Mouse (Mus musculus): ENCODE data around the gene St8sia1. TPM values are rescaled to one million over a fixed set of nuclear protein-coding genes. Genes with fewer than 3 reads are reported as not detected.

The St8sia1 gene
- polyA plus RNA-seq, 1 experiment from 2014 or later: 2.3 TPM

DNA sequence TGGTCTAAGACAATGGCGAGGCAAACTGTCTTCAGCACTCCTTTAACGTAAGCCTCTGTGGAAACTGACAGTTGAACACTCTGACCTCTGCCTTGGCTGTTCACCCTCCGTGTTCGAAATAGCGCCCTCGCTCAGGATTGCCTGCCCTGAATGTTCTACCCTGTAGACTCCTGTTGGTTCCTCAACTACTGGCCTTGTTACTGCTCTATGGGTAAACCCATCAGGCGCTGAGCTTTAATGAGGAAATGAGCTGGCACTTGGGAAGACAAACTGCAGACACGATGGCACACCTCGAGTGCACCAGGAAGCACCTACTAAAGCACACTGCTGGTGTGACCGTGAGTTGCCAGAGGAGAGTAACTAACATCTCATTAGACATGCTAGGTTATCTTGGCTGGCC lies 49.6 kb downstream of the St8sia1 start:
- H3K9me3 ChIP-seq (replicated peaks; ENCODE audit: low read length): no peaks in the 10 kb centered on the region
- 86% methylated on average over 10 of the region's 10 CpGs for WGBS
- H3K4me1 ChIP-seq (replicated peaks; ENCODE audit: insufficient read depth, low read length): no peaks in the 10 kb centered on the region
- no peak overlapping the region for H3K27ac ChIP-seq
- H3K4me2 ChIP-seq (ENCODE audit: low read length): no peak overlapping the region
- no peak for TF ChIP-seq CTCF (IDR thresholded peaks at IDR 0.05; ENCODE audit: low read depth)
- DNase-seq (ENCODE audit: low spot score) (no peak), ATAC-seq (replicated peaks; ENCODE audit: low FRiP score, low read depth) (no peak)
- no peaks in the 10 kb centered on the region for H3K27me3 ChIP-seq (ENCODE audit: insufficient read depth, low read length)
- no peak overlapping the region for H3K4me3 ChIP-seq (replicated peaks; ENCODE audit: low read depth, low read length)
- no peaks in the 10 kb centered on the region for H3K36me3 ChIP-seq (ENCODE audit: insufficient read depth, low read length)
- no peak overlapping the region for H3K9ac ChIP-seq (ENCODE audit: low read depth, low read length)

DNA sequence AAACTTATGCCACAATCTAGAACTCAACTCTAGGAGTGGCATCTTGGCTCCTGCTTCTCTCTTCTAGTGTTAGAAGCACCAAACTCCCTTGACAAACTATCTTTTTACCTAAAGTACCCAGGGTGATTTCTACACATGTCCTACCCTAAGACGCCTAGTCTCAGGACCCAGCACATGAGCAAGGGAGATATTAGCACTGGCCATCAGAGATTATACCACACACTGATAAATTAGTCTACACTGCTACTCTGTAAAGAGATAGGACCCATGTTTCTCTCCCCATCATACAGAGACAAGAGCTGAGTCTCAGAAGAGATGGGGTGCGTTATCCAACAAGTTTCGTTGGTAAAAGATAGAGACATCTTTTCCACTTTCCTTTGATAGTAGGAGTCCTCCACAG lies 53.0 kb downstream of the St8sia1 start:
- H3K9me3 ChIP-seq (replicated peaks; ENCODE audit: low read length): no peaks in the 10 kb centered on the region
- TF ChIP-seq CTCF (IDR thresholded peaks at IDR 0.05; ENCODE audit: low read depth): no peak
- H3K9ac ChIP-seq (ENCODE audit: low read depth, low read length): no peak overlapping the region
- no peak overlapping the region for H3K4me3 ChIP-seq (replicated peaks; ENCODE audit: low read depth, low read length)
- 96% methylated on average over 3 of the region's 3 CpGs for WGBS
- no peak for ATAC-seq (replicated peaks; ENCODE audit: low FRiP score, low read depth)
- no peak for DNase-seq (ENCODE audit: low spot score)
- H3K4me2 ChIP-seq (ENCODE audit: low read length): no peak overlapping the region
- H3K4me1 ChIP-seq (replicated peaks; ENCODE audit: insufficient read depth, low read length): no peaks in the 10 kb centered on the region
- no peak overlapping the region for H3K27ac ChIP-seq
- H3K36me3 ChIP-seq (ENCODE audit: insufficient read depth, low read length): no peaks in the 10 kb centered on the region
- H3K27me3 ChIP-seq (ENCODE audit: insufficient read depth, low read length): no peaks in the 10 kb centered on the region

DNA sequence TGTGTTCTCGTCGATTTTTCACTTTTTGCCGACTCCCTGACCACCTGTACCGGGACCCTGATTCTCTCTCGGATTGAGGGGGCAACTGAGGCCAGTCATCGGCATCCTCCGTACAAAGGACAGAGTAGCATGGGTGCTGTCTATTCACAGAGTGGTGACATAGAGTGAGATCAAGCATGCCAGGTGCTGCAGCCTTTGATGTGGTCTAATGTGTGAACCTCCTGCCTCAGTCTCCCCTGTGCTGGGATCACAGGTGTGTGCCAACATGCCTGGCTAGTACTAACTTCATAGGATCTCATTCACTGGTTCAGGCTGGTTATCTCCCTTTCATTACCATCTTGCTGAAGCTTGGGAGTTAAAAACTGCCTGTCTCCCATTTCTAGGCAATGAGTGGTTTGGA lies 53.5 kb downstream of the St8sia1 start:
- Histone ChIP-seq H3K36me3 (ENCODE audit: insufficient read depth, low read length) (no peaks in the 10 kb centered on the region), H3K4me3 (replicated peaks; ENCODE audit: low read depth, low read length) (no peak overlapping the region), H3K9ac (ENCODE audit: low read depth, low read length) (no peak overlapping the region), H3K4me1 (replicated peaks; ENCODE audit: insufficient read depth, low read length) (no peaks in the 10 kb centered on the region), H3K27ac (no peak overlapping the region), H3K4me2 (ENCODE audit: low read length) (no peak overlapping the region), H3K27me3 (ENCODE audit: insufficient read depth, low read length) (no peaks in the 10 kb centered on the region), H3K9me3 (replicated peaks; ENCODE audit: low read length) (no peaks in the 10 kb centered on the region)
- WGBS: 96% methylated on average over 7 of the region's 7 CpGs
- DNase-seq (ENCODE audit: low spot score) (no peak), ATAC-seq (replicated peaks; ENCODE audit: low FRiP score, low read depth) (no peak)
- no peak for TF ChIP-seq CTCF (IDR thresholded peaks at IDR 0.05; ENCODE audit: low read depth)

DNA sequence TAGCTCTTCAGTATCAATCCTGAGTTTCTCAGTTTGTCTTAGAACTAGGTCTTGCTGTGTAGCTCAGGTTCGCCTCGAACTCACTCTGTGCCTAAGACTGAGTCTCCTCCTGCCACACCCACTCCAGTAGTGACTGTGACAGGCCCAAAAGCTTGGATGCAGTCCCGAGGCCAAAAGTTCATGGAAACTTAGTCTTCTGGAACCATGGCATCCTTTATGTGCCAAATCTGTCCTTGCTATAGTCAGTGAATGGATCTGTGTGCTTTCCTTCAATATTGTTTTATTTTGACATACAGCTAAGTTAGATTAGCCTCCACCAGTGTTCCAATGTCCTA lies 54.5 kb downstream of the St8sia1 start:
- H3K36me3 ChIP-seq (ENCODE audit: insufficient read depth, low read length): no peaks in the 10 kb centered on the region
- ATAC-seq (replicated peaks; ENCODE audit: low FRiP score, low read depth): no peak
- WGBS: 74% methylated on average over 3 of the region's 3 CpGs
- DNase-seq (ENCODE audit: low spot score): no peak
- H3K9ac ChIP-seq (ENCODE audit: low read depth, low read length): no peak overlapping the region
- no peaks in the 10 kb centered on the region for H3K4me1 ChIP-seq (replicated peaks; ENCODE audit: insufficient read depth, low read length)
- no peaks in the 10 kb centered on the region for H3K27me3 ChIP-seq (ENCODE audit: insufficient read depth, low read length)
- H3K9me3 ChIP-seq (replicated peaks; ENCODE audit: low read length): no peaks in the 10 kb centered on the region
- no peak overlapping the region for H3K4me2 ChIP-seq (ENCODE audit: low read length)
- no peak for TF ChIP-seq CTCF (IDR thresholded peaks at IDR 0.05; ENCODE audit: low read depth)
- H3K4me3 ChIP-seq (replicated peaks; ENCODE audit: low read depth, low read length): no peak overlapping the region
- no peak overlapping the region for H3K27ac ChIP-seq

DNA sequence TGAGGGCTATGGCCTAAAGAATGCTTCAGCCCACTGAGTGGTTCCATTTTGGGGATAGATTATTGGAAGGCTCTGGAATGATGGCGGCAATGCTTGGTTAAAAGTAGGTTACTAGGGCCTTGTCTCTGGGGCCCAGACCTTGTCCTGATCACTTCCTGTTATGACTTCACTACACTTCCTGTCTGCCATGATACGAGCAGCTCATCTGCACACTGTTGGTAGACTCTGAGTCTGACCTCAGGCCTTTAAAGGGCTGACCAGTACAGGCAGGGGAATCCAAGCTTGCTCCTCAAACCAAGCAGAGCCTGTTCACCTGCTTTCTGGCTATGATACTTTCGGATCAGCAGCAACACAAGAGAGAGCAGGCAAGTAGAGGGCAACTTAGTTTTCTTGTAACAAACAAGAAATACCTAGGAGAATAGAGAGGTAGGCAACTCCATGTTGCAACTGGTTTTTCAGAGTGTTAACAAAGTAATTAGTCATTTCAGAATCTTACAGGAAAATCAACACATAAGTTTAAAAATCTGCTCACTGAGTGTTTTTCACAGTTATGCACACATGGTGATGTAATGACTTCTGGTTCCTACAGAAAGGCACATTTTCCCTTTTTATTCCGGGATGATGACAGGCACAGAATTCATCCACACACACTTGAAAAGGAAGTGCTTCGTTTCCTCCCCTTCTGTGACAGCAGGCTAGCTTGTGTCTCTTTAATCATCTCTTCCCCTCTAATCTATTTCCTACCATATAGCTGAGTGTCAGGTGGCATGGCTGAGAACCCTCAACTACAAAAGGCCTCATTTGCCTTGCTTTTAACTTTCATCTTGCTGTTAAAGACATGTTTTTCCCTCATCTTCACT lies 55.1 kb downstream of the St8sia1 start:
- no peak overlapping the region for H3K4me2 ChIP-seq (ENCODE audit: low read length)
- H3K27ac ChIP-seq: no peak overlapping the region
- H3K36me3 ChIP-seq (ENCODE audit: insufficient read depth, low read length): no peaks in the 10 kb centered on the region
- H3K9me3 ChIP-seq (replicated peaks; ENCODE audit: low read length): no peaks in the 10 kb centered on the region
- H3K27me3 ChIP-seq (ENCODE audit: insufficient read depth, low read length): no peaks in the 10 kb centered on the region
- no peak overlapping the region for H3K4me3 ChIP-seq (replicated peaks; ENCODE audit: low read depth, low read length)
- DNase-seq (ENCODE audit: low spot score) (no peak), ATAC-seq (replicated peaks; ENCODE audit: low FRiP score, low read depth) (no peak)
- TF ChIP-seq CTCF (IDR thresholded peaks at IDR 0.05; ENCODE audit: low read depth): no peak
- WGBS: 62% methylated on average over 5 of the region's 5 CpGs
- no peaks in the 10 kb centered on the region for H3K4me1 ChIP-seq (replicated peaks; ENCODE audit: insufficient read depth, low read length)
- no peak overlapping the region for H3K9ac ChIP-seq (ENCODE audit: low read depth, low read length)

DNA sequence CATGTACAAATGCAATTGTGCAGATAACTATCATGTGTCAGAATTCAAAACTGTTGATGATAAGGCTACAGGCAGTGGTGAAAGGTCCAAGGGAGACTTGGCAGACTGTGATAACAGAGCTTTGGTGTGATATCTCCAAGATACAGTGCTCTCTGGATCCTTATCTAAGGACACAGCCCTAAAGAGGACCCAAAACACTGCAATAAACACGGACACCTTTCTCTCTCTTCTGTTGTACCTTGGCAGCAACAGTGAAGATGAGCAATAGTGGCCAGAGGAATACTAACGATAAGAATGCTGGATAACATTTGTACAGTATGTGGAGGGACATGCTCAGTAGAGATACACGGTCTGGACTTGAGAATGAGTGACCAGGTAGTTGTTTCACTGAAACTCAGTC lies 55.8 kb downstream of the St8sia1 start:
- Histone ChIP-seq H3K9me3 (replicated peaks; ENCODE audit: low read length) (no peaks in the 10 kb centered on the region), H3K9ac (ENCODE audit: low read depth, low read length) (no peak overlapping the region), H3K4me1 (replicated peaks; ENCODE audit: insufficient read depth, low read length) (no peaks in the 10 kb centered on the region), H3K27ac (no peak overlapping the region), H3K36me3 (ENCODE audit: insufficient read depth, low read length) (no peaks in the 10 kb centered on the region), H3K27me3 (ENCODE audit: insufficient read depth, low read length) (no peaks in the 10 kb centered on the region), H3K4me2 (ENCODE audit: low read length) (no peak overlapping the region), H3K4me3 (replicated peaks; ENCODE audit: low read depth, low read length) (no peak overlapping the region)
- no peak for TF ChIP-seq CTCF (IDR thresholded peaks at IDR 0.05; ENCODE audit: low read depth)
- DNase-seq (ENCODE audit: low spot score): no peak
- ATAC-seq (replicated peaks; ENCODE audit: low FRiP score, low read depth): no peak
- 91% methylated on average over 3 of the region's 3 CpGs for WGBS

DNA sequence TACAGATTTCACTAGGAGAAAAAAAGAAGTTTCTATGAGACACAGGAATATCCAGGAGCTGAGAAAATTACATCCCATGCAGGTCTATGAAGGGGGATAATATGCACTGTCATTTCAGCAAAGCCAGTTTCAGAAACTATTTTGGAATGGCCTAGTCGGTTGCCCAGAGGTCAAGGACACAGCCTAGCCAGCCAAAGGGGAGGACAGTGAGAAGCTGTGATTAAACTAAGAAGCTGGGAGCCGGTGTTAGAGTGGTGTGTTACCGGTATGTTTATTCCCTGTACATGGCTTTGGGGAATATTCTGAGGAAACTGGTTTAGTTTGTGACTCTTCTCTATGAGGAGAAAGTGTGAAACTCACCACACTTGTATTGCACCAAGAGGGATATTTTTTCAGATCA lies 68.9 kb downstream of the St8sia1 start:
- Histone ChIP-seq H3K9ac (ENCODE audit: low read depth, low read length) (no peak overlapping the region), H3K27me3 (ENCODE audit: insufficient read depth, low read length) (no peaks in the 10 kb centered on the region), H3K36me3 (ENCODE audit: insufficient read depth, low read length) (no peaks in the 10 kb centered on the region), H3K27ac (no peak overlapping the region), H3K4me3 (replicated peaks; ENCODE audit: low read depth, low read length) (no peak overlapping the region), H3K4me1 (replicated peaks; ENCODE audit: insufficient read depth, low read length) (no peaks in the 10 kb centered on the region), H3K4me2 (ENCODE audit: low read length) (no peak overlapping the region), H3K9me3 (replicated peaks; ENCODE audit: low read length) (no peaks in the 10 kb centered on the region)
- no peak for TF ChIP-seq CTCF (IDR thresholded peaks at IDR 0.05; ENCODE audit: low read depth)
- WGBS: 89% methylated on average over 3 of the region's 3 CpGs
- no peak for ATAC-seq (replicated peaks; ENCODE audit: low FRiP score, low read depth)
- DNase-seq (ENCODE audit: low spot score): no peak

All from kidney, postnatal 0 days (tissue).